Mouse (Mus musculus): ENCODE measurements around the gene Vamp1.
A peak's percentile ranks its signal among the peaks of the same experiment; 100 is the strongest.
"Not testable (repeated sequence)": the region's sequence is repeated elsewhere in the genome, so short reads cannot be mapped to it uniquely, and the experiment has no call there.

Vamp1 gene

GRCm38 (mm10) chr6:125253863-125254715 lies 38.7 kb downstream of the Vamp1 start:
- no peak for DNase-seq

- DNase-seq: no peak
Observed at GRCm38 (mm10) chr6:125255516-125256044, 40.2 kb downstream of the Vamp1 start.

- DNase-seq: no peak
Observed at GRCm38 (mm10) chr6:125256222-125256966, 41.0 kb downstream of the Vamp1 start.

- no peak for DNase-seq
Observed at GRCm38 (mm10) chr6:125260006-125260555, 44.7 kb downstream of the Vamp1 start.

GRCm38 (mm10) chr6:125264219-125264618 lies 48.9 kb downstream of the Vamp1 start:
- DNase-seq: no peak

- DNase-seq: no peak
Observed at GRCm38 (mm10) chr6:125265239-125265638, 49.9 kb downstream of the Vamp1 start.

GRCm38 (mm10) chr6:125266091-125266490 lies 50.7 kb downstream of the Vamp1 start:
- no peak for DNase-seq

GRCm38 (mm10) chr6:125266600-125266999 lies 51.2 kb downstream of the Vamp1 start:
- not testable (repeated sequence) for DNase-seq

GRCm38 (mm10) chr6:125267469-125267868 lies 52.1 kb downstream of the Vamp1 start:
- no peak for DNase-seq

- DNase-seq: no peak
Observed at GRCm38 (mm10) chr6:125268799-125269198, 53.4 kb downstream of the Vamp1 start.

GRCm38 (mm10) chr6:125271455-125272227 lies 56.3 kb downstream of the Vamp1 start:
- peak; percentile 78 for DNase-seq

GRCm38 (mm10) chr6:125272228-125272785 lies 57.0 kb downstream of the Vamp1 start:
- no peak for DNase-seq

GRCm38 (mm10) chr6:125274841-125275563 lies 59.7 kb downstream of the Vamp1 start:
- peak; percentile 41 for DNase-seq

- no peak for DNase-seq
Observed at GRCm38 (mm10) chr6:125279729-125280128, 64.4 kb downstream of the Vamp1 start.

GRCm38 (mm10) chr6:125282721-125283120 lies 67.4 kb downstream of the Vamp1 start:
- DNase-seq: not testable (repeated sequence)

GRCm38 (mm10) chr6:125284250-125284649 lies 68.9 kb downstream of the Vamp1 start:
- no peak for DNase-seq

GRCm38 (mm10) chr6:125284751-125285150 lies 69.4 kb downstream of the Vamp1 start:
- no peak for DNase-seq

- no peak for DNase-seq
Observed at GRCm38 (mm10) chr6:125285890-125286289, 70.5 kb downstream of the Vamp1 start, which contains the start of gene Tuba3a. TSS of gene Tuba3a (minus strand) at chr6:125286042.

- DNase-seq: no peak
Observed at GRCm38 (mm10) chr6:125286944-125287343, 71.6 kb downstream of the Vamp1 start.

- DNase-seq: no peak
Observed at GRCm38 (mm10) chr6:125288730-125289129, 73.4 kb downstream of the Vamp1 start.

- no peak for DNase-seq
Observed at GRCm38 (mm10) chr6:125291329-125291728, 76.0 kb downstream of the Vamp1 start.

All from liver (tissue).